ENCODE assay signal across 9 mouse cellular contexts in genomic region chr4:133864380-133864981, GRCm38 (mm10). TPM values are rescaled to one million over a fixed set of nuclear protein-coding genes. Genes with fewer than 3 reads are reported as not detected.
DNase-seq lines count a peak whose midpoint lies in the region; ATAC-seq lines count a peak whose summit lies in the region.
"Had no signal": no experiment of that assay in that cellular context is flagged by ENCODE, and none has a peak within 500 bp of the region (broad histone marks: within the 10 kb centered on the region; RNA-seq: fewer than 3 reads in every experiment).

No protein-coding gene starts in this region.

- H3K27ac ChIP-seq in hindbrain, embryonic 14.5 days: peak overlapping the region; percentile 14; the same call in 1 of the 2 replicates
- H3K27ac ChIP-seq in midbrain, embryonic 16.5 days (ENCODE audit: low read length): peak overlapping the region; percentile 43
- H3K27ac ChIP-seq: limb, embryonic 12.5 days had no signal

- WGBS in hindbrain, embryonic 14.5 days: 38% methylated on average over 13 of the region's 13 CpGs
- 30% methylated on average over 13 of the region's 13 CpGs for WGBS in midbrain, embryonic 16.5 days

- no peak overlapping the region; the same call in 1 of the 2 replicates for H3K9ac ChIP-seq in hindbrain, embryonic 14.5 days
- H3K9ac ChIP-seq in midbrain, embryonic 16.5 days (ENCODE audit: low read depth, low read length): peak overlapping the region; percentile 50; the same call in 1 of the 2 replicates
- H3K9ac ChIP-seq: limb, embryonic 12.5 days had no signal

- H3K4me3 ChIP-seq in hindbrain, embryonic 14.5 days (replicated peaks; ENCODE audit: low read length): no peak overlapping the region
- no peak overlapping the region for H3K4me3 ChIP-seq in midbrain, embryonic 16.5 days (ENCODE audit: low read depth, low read length)
- H3K4me3 ChIP-seq: limb, embryonic 12.5 days had no signal

- peaks cover 6% of the 10 kb centered on the region; the same call in 1 of the 2 replicates for H3K36me3 ChIP-seq in hindbrain, embryonic 14.5 days (replicated peaks; ENCODE audit: control insufficient read depth, insufficient read depth)
- H3K36me3 ChIP-seq in midbrain, embryonic 16.5 days (ENCODE audit: control insufficient read depth, insufficient read depth, low read length): 0 out of 2 replicates have a peak, but pooled peaks cover 9% of the 10 kb centered on the region

- DNase-seq in layer of hippocampus, adult 9-11 months: peak; percentile 85
- DNase-seq in layer of hippocampus, postnatal 10 days (ENCODE audit: low spot score in 2 of 2): no peak
- DNase-seq in brain, adult 2 months (ENCODE audit: low read depth, low spot score): peak; percentile 90
- DNase-seq in hindbrain, embryonic 14.5 days (ENCODE audit: low spot score): no peak
- no peak for DNase-seq in cerebellum, postnatal 14 days
- no peak for DNase-seq in lung, postnatal 25 days (ENCODE audit: low spot score)

- no peaks in the 10 kb centered on the region for H3K9me3 ChIP-seq in hindbrain, embryonic 14.5 days (ENCODE audit: control insufficient read depth, low read length)
- no peaks in the 10 kb centered on the region for H3K9me3 ChIP-seq in midbrain, embryonic 16.5 days (replicated peaks; ENCODE audit: control insufficient read depth, low read length, poor library complexity, severe bottlenecking)
- H3K9me3 ChIP-seq: limb, embryonic 12.5 days had no signal

- no peak for ATAC-seq in hindbrain, embryonic 14.5 days (ENCODE audit: low FRiP score)
- ATAC-seq in midbrain, embryonic 16.5 days: no peak
- no peak for ATAC-seq in erythroid progenitor cell, adult 5-6 weeks (replicated peaks; ENCODE audit: low FRiP score, poor library complexity, severe bottlenecking)

- no peaks in the 10 kb centered on the region for H3K27me3 ChIP-seq in hindbrain, embryonic 14.5 days (ENCODE audit: control insufficient read depth, insufficient read depth, low read length)
- no peaks in the 10 kb centered on the region for H3K27me3 ChIP-seq in midbrain, embryonic 16.5 days (ENCODE audit: control insufficient read depth, insufficient read depth, low read depth, low read length)
- H3K27me3 ChIP-seq: limb, embryonic 12.5 days had no signal

- no peak overlapping the region for H3K4me2 ChIP-seq in hindbrain, embryonic 14.5 days (replicated peaks)
- no peak overlapping the region for H3K4me2 ChIP-seq in midbrain, embryonic 16.5 days (ENCODE audit: low read length)
- H3K4me2 ChIP-seq: limb, embryonic 12.5 days had no signal

- H3K4me1 ChIP-seq in hindbrain, embryonic 14.5 days (replicated peaks; ENCODE audit: control insufficient read depth, insufficient read depth, low read length): no peaks in the 10 kb centered on the region; the same call in 1 of the 2 replicates
- peaks cover 8% of the 10 kb centered on the region for H3K4me1 ChIP-seq in midbrain, embryonic 16.5 days (ENCODE audit: control insufficient read depth, insufficient read depth, low read length)
- H3K4me1 ChIP-seq: limb, embryonic 12.5 days had no signal

RNA-seq across cellular contexts. Expression of gene Rps6ka1, which starts 23.1 kb away (rescaled TPM):
- total RNA-seq in layer of hippocampus, postnatal 10 days (2021): 10 to 100 TPM; 18.2 TPM
- 25.3 and 25.7 TPM in 2 replicates for polyA plus RNA-seq in hindbrain, embryonic 14.5 days (2014; fragmentation: Nextera tagmentation; extraction: Ambion mirVana)
- polyA plus RNA-seq in midbrain, embryonic 16.5 days (2015; fragmentation: Nextera tagmentation; extraction: Ambion mirVana): 21.9 and 22.2 TPM in 2 replicates
- total RNA-seq in erythroid progenitor cell, adult 5-6 weeks (2015; ENCODE audit: low replicate concordance): 73.9 and 91.8 TPM in 2 replicates
- total RNA-seq in erythroid progenitor cell, adult 5-6 weeks (2017; ENCODE audit: low replicate concordance): 77.2 and 91.8 TPM in 2 replicates

Comparison
In these comparisons a context has a peak if more than half of its experiments do, and no peak if none do; other contexts are left out.
1. DNase-seq: peak in layer of hippocampus, adult 9-11 months (single experiment) and brain, adult 2 months (single experiment); none in layer of hippocampus, postnatal 10 days (0 of 2), hindbrain, embryonic 14.5 days (single experiment), cerebellum, postnatal 14 days (0 of 2) and lung, postnatal 25 days (single experiment).